ENCODE assay signal across 18 mouse cellular contexts in the genomic region with DNA sequence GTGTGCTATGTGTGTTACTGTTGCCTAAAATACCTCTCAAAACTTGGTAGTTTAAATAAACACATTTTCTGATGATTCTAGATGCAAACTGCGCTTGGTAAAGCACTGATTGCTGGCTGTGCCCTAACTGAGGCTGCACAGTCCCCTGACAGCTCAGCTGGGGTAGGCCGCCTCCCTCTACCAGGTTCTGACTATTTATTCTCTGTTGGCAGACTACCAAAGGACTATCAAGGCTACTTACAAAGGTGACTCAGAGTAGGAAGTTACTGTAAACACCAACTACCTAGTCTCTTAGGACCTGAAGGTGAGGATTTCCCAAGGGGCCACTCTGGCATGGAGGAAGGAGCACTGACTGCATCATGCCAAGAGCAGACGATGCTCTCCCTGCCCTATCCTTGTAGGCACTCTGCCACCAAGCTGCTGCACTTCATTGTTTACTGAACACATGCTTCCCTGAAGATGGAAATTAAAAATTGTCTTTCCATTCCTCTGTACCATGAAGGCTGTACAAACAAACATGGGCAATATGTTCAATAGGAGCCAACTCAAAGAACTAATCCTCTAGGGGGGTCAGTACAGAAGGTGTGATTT. TPM values are rescaled to one million over a fixed set of nuclear protein-coding genes. Genes with fewer than 3 reads are reported as not detected.
A peak's percentile ranks its signal among the peaks of the same experiment; 100 is the strongest.
DNase-seq lines count a peak whose midpoint lies in the region; ATAC-seq and TF ChIP-seq lines count a peak whose summit lies in the region.
"Had no signal": no experiment of that assay in that cellular context is flagged by ENCODE, and none has a peak within 500 bp of the region (broad histone marks: within the 10 kb centered on the region; RNA-seq: fewer than 3 reads in every experiment).

No protein-coding gene starts in this region.

- H3K27ac ChIP-seq in layer of hippocampus, adult 2 months, result peak overlapping the region; percentile 48; the same call in 1 of the 2 replicates
- H3K27ac ChIP-seq: heart, adult 2 months; hindbrain, embryonic 12.5 days; left cerebral cortex, adult 2 months; limb, embryonic 12.5 days; lung, embryonic 15.5 days; midbrain, embryonic 12.5 days had no signal

- peak; percentile 49 to 51 for DNase-seq in cerebellum, postnatal 14 days
- no peak for DNase-seq in cerebellum, postnatal 36 days
- DNase-seq in layer of hippocampus, adult 2 months (ENCODE audit: low spot score in 2 of 2), result no peak
- no peak for DNase-seq in layer of hippocampus, postnatal 10 days (ENCODE audit: low spot score in 2 of 2)
- DNase-seq in MN1 (ENCODE audit: low spot score), result peak; percentile 6
- peak; percentile 33 for DNase-seq in brain, adult 2 months (ENCODE audit: low read depth, low spot score)
- DNase-seq: gastrocnemius, postnatal 10 days; heart, adult 2 months; thymus, postnatal 4 days had no signal

- TF ChIP-seq CTCF in layer of hippocampus, adult 2 months (conservative IDR thresholded peaks at IDR 0.05), result no peak

- no peak overlapping the region for H3K4me3 ChIP-seq in layer of hippocampus, adult 2 months
- H3K4me3 ChIP-seq: heart, adult 2 months; hindbrain, embryonic 12.5 days; left cerebral cortex, adult 2 months; limb, embryonic 12.5 days; lung, embryonic 15.5 days; midbrain, embryonic 12.5 days; myocyte had no signal

- no peak for ATAC-seq in monocyte, adult 5-6 weeks (replicated peaks; ENCODE audit: insufficient number of reproducible peaks, low FRiP score, low TSS enrichment, poor library complexity, severe bottlenecking)
- ATAC-seq in erythroid progenitor cell, adult 5-6 weeks (replicated peaks; ENCODE audit: low FRiP score, poor library complexity, severe bottlenecking), result no peak
- ATAC-seq: intestine, embryonic 16.5 days had no signal

RNA-seq across cellular contexts. Expression of gene Cntn3, which starts 17.7 kb away (rescaled TPM):
- total RNA-seq in layer of hippocampus, adult 2 months (2021), result 10 to 100 TPM; 12.1 to 13.7 TPM
- total RNA-seq in layer of hippocampus, postnatal 10 days (2021), result 10 to 100 TPM; 12.1 to 13.6 TPM
- not detected in 3 replicates for total RNA-seq in monocyte, adult 5-6 weeks (2017)
- 1.7 and 2.2 TPM in 2 replicates for total RNA-seq in erythroid progenitor cell, adult 5-6 weeks (2015; ENCODE audit: low replicate concordance)
- total RNA-seq in erythroid progenitor cell, adult 5-6 weeks (2017; ENCODE audit: low replicate concordance), result 1.2 and 2.3 TPM in 2 replicates
- total RNA-seq: heart, adult 2 months had no signal

Comparison
In these comparisons a context has a peak if more than half of its experiments do, and no peak if none do; other contexts are left out.
1. DNase-seq: peak in cerebellum, postnatal 14 days (2 of 2), MN1 (single experiment) and brain, adult 2 months (single experiment); none in cerebellum, postnatal 36 days (0 of 2), layer of hippocampus, adult 2 months (0 of 2) and layer of hippocampus, postnatal 10 days (0 of 2).